Mouse (Mus musculus): ENCODE results near the gene Fam122b.

DNA sequence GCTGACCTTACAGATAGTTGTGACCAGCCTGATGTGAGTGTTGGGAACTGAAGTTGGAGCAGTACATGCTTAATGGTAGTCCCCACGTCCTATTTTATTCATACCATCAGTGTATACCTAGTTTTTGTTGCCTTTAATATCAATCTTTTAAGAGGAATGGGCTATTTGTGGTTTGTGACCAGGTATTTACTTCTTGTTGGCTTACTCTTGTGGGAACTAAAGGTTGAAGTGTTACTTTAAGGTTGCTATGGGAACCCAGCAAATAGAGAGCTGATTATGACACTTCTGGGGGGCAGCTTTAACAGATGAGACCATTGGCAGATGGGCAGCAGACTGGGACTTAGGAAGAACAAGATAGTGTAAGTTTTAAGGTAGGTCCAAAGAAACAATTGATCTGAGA lies 3.5 kb upstream of the Fam122b start, which contains the start of gene Fam122c:
- no peak for TF ChIP-seq GATA1 (IDR thresholded peaks at IDR 0.05; ENCODE audit: low read length)
- TF ChIP-seq TAL1 (IDR thresholded peaks at IDR 0.05; ENCODE audit: low read length): no peak

All from erythroblast, embryonic 14.5 days (primary cell).